Mouse (Mus musculus) left cerebral cortex, postnatal 10 days (tissue): ENCODE measurements around the gene Pde7b. TPM values are rescaled to one million over a fixed set of nuclear protein-coding genes. Genes with fewer than 3 reads are reported as not detected.

Experiments
- DNase-seq, 2 experiments: peaks; one replicate each; pipeline ENCODE4 v3.0.0; 2021 to 2022; ENCODE audit warnings: low spot score in 2 of 2, mixed read lengths in 1 of 2; ENCODE audit errors: extremely low spot score in 1 of 2
- intact Hi-C: fragments of 180-260 bp; cut with DNase I; formaldehyde crosslinking; loops from one replicate; pipeline ENCODE4 v1.15.1; 2025
- total RNA-seq, 2 experiments: library from RNA; stranded (reverse); gene quantifications; 2 replicates each; pipeline ENCODE4 v1.2.3; 2021

The Pde7b gene
- total RNA-seq, result 10 to 100 TPM; 16.0 to 21.6 TPM

GRCm38 (mm10) chr10:20724906-20725305 lies at the start of gene Pde7b:
Gene Pde7b, minus strand, starts transcription at chr10:20725078.
- peak; percentile 71 to 88 for DNase-seq
- intact Hi-C loops, result loop anchor here (10.0 kb wide), 1 partner anchor 130 kb away; no protein-coding TSS in a partner anchor

- DNase-seq, result no peak
- intact Hi-C loops, result no loop called here
Observed at GRCm38 (mm10) chr10:20772056-20772455, 47.2 kb upstream of the Pde7b start.

GRCm38 (mm10) chr10:20770418-20770888 lies 45.6 kb upstream of the Pde7b start:
- intact Hi-C loops, result no loop called here
- no peak for DNase-seq

- DNase-seq, result no peak
- intact Hi-C loops, result no loop called here
Observed at GRCm38 (mm10) chr10:20769557-20770417, 44.9 kb upstream of the Pde7b start.

- DNase-seq, result no peak
- intact Hi-C loops, result no loop called here
Observed at GRCm38 (mm10) chr10:20764352-20764751, 39.5 kb upstream of the Pde7b start.

GRCm38 (mm10) chr10:20758939-20759338 lies 34.1 kb upstream of the Pde7b start:
- intact Hi-C loops, result no loop called here
- no peak for DNase-seq

- intact Hi-C loops, result no loop called here
- DNase-seq, result no peak
Observed at GRCm38 (mm10) chr10:20758259-20758658, 33.4 kb upstream of the Pde7b start.

GRCm38 (mm10) chr10:20756219-20756618 lies 31.3 kb upstream of the Pde7b start:
- intact Hi-C loops, result no loop called here

GRCm38 (mm10) chr10:20752883-20753282 lies 28.0 kb upstream of the Pde7b start:
- no peak for DNase-seq
- intact Hi-C loops, result no loop called here

More at GRCm38 (mm10) chr10:20756219-20756618, 31.3 kb upstream of the Pde7b start:
- DNase-seq, result no peak

- no peak for DNase-seq
- intact Hi-C loops, result no loop called here
Observed at GRCm38 (mm10) chr10:20750642-20751251, 25.9 kb upstream of the Pde7b start.

GRCm38 (mm10) chr10:20748938-20749337 lies 24.1 kb upstream of the Pde7b start:
- intact Hi-C loops, result no loop called here
- DNase-seq, result no peak

GRCm38 (mm10) chr10:20747229-20747628 lies 22.4 kb upstream of the Pde7b start:
- no peak for DNase-seq
- intact Hi-C loops, result no loop called here

- intact Hi-C loops, result no loop called here
- DNase-seq, result no peak
Observed at GRCm38 (mm10) chr10:20739801-20740200, 14.9 kb upstream of the Pde7b start.

- DNase-seq, result no peak
- intact Hi-C loops, result no loop called here
Observed at GRCm38 (mm10) chr10:20737146-20737545, 12.3 kb upstream of the Pde7b start.

- no peak for DNase-seq
- intact Hi-C loops, result no loop called here
Observed at GRCm38 (mm10) chr10:20735775-20736449, 11.0 kb upstream of the Pde7b start.

- intact Hi-C loops, result no loop called here
- no peak for DNase-seq
Observed at GRCm38 (mm10) chr10:20733576-20733975, 8.7 kb upstream of the Pde7b start.

GRCm38 (mm10) chr10:20732180-20732579 lies 7.3 kb upstream of the Pde7b start:
- intact Hi-C loops, result no loop called here

GRCm38 (mm10) chr10:20730034-20730433 lies 5.2 kb upstream of the Pde7b start:
- intact Hi-C loops, result no loop called here
- DNase-seq, result no peak

More at GRCm38 (mm10) chr10:20732180-20732579, 7.3 kb upstream of the Pde7b start:
- no peak for DNase-seq

GRCm38 (mm10) chr10:20725384-20725983 lies 606 bp upstream of the Pde7b start:
- intact Hi-C loops, result loop anchor here (10.0 kb wide), 1 partner anchor 129 kb away; no protein-coding TSS in a partner anchor
- DNase-seq, result no peak
